Mouse (Mus musculus): Measurements from ENCODE around the gene Adipor1. TPM values are rescaled to one million over a fixed set of nuclear protein-coding genes. Genes with fewer than 3 reads are reported as not detected.

Gene Adipor1
- polyA plus RNA-seq, 1 experiment from 2014 or later, result 140 TPM

DNA sequence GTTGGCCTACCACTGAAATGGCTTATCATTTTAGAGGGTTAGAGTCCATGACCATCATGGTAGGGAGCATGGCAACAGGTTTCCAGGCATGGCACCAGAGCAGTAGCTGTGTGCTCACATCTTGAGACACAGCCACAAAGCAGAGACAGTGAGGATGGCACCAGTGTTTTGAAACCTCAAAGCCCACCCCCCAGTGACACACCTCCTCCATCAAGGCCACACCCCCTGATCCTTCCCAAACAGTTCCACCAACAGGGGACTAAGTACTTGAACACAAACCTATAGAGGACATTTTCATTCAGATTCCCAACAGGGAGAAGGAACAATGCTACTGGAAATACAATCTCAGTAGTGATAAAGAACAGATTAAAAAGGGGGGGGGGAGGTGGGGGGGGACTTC, 30.0 kb upstream of the Adipor1 start:
- H3K27me3 ChIP-seq (ENCODE audit: control insufficient read depth, insufficient read depth, low read length), result no peaks in the 10 kb centered on the region
- no peak for ATAC-seq (ENCODE audit: insufficient number of reproducible peaks, insufficient read depth, low FRiP score, low read depth)
- H3K9ac ChIP-seq (ENCODE audit: low read length), result no peak overlapping the region
- H3K27ac ChIP-seq (replicated peaks in 1 of 2; ENCODE audit: control insufficient read depth in 1 of 2, insufficient read depth in 1 of 2, low read depth in 2 of 2, low read length in 2 of 2), result no peak overlapping the region
- no peaks in the 10 kb centered on the region for H3K36me3 ChIP-seq (ENCODE audit: control insufficient read depth, insufficient read depth, low read length)
- peaks cover 5 to 10% of the 10 kb centered on the region in 2 experiments for H3K4me1 ChIP-seq (ENCODE audit: control insufficient read depth in 2 of 2, insufficient read depth in 2 of 2, low read length in 2 of 2)
- no peak overlapping the region for H3K4me3 ChIP-seq (ENCODE audit: control insufficient read depth in 1 of 2, insufficient read depth in 1 of 2, low read depth in 1 of 2, low read length in 2 of 2)
- no peak overlapping the region for H3K4me2 ChIP-seq (ENCODE audit: low read length)
- H3K9me3 ChIP-seq (ENCODE audit: control insufficient read depth, low read length), result no peaks in the 10 kb centered on the region

DNA sequence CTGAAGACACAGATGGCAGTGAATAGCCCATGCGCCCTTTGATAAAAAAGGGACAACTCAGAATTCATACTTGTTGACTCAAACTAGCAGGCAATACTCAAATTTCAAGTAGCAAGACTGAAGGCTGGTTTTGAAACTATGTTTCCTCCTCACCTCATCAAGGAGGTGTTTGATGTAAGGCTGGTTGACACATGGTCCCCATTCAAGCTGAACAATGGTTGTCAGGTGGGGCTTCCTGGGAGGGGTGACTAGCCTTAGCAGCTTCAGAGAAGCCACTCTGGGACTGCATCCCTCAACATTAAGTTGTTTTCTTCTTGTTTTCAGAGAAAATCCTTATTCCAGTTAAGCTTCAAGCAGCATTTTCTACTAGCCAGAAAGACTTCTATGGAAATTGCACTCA, 29.5 kb upstream of the Adipor1 start, which contains the start of gene 4933406M09Rik:
TSS of gene 4933406M09Rik (plus strand) at position 275 of the 400 bp plus-strand sequence.
- 100% methylated on average over 1 of the region's 1 CpGs for WGBS
- H3K27me3 ChIP-seq (ENCODE audit: control insufficient read depth, insufficient read depth, low read length), result no peaks in the 10 kb centered on the region
- H3K4me1 ChIP-seq (ENCODE audit: control insufficient read depth in 2 of 2, insufficient read depth in 2 of 2, low read length in 2 of 2), result peaks cover 5 to 10% of the 10 kb centered on the region in 2 experiments
- H3K9ac ChIP-seq (ENCODE audit: low read length), result no peak within 1 kb of the TSS
- no peak within 1 kb of the TSS for H3K4me2 ChIP-seq (ENCODE audit: low read length)
- no peaks in the 10 kb centered on the region for H3K9me3 ChIP-seq (ENCODE audit: control insufficient read depth, low read length)
- no peak within 1 kb of the TSS for H3K27ac ChIP-seq (replicated peaks in 1 of 2; ENCODE audit: control insufficient read depth in 1 of 2, insufficient read depth in 1 of 2, low read depth in 2 of 2, low read length in 2 of 2)
- no peaks in the 10 kb centered on the region for H3K36me3 ChIP-seq (ENCODE audit: control insufficient read depth, insufficient read depth, low read length)
- ATAC-seq (ENCODE audit: insufficient number of reproducible peaks, insufficient read depth, low FRiP score, low read depth), result no peak
- H3K4me3 ChIP-seq (ENCODE audit: control insufficient read depth in 1 of 2, insufficient read depth in 1 of 2, low read depth in 1 of 2, low read length in 2 of 2), result no peak within 1 kb of the TSS

DNA sequence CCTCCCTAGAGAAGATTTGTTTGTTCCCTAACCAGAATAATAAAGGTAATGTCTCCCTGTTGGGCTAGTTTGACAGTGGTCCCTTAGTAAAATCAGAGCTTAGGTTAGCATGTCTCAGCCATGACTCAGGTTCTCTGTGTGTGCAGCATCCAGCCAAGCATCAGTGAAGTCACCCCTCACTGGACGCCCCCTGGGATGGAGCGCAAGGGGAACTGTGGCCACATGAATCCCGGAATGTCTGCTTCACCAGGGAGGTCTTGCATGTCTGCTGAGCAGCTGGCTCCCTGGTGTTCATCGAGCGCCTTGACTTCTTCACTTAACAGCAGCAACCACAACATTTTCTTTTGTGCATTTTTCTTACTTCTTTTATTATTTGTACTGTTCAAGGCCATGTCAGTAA, 21.4 kb upstream of the Adipor1 start:
- no peaks in the 10 kb centered on the region for H3K27me3 ChIP-seq (ENCODE audit: control insufficient read depth, insufficient read depth, low read length)
- H3K36me3 ChIP-seq (ENCODE audit: control insufficient read depth, insufficient read depth, low read length), result no peaks in the 10 kb centered on the region
- no peak overlapping the region for H3K9ac ChIP-seq (ENCODE audit: low read length)
- H3K4me1 ChIP-seq (ENCODE audit: control insufficient read depth in 2 of 2, insufficient read depth in 2 of 2, low read length in 2 of 2), result no peaks in the 10 kb centered on the region
- WGBS, result 47% methylated on average over 5 of the region's 5 CpGs
- ATAC-seq (ENCODE audit: insufficient number of reproducible peaks, insufficient read depth, low FRiP score, low read depth), result no peak
- H3K4me3 ChIP-seq (ENCODE audit: control insufficient read depth in 1 of 2, insufficient read depth in 1 of 2, low read depth in 1 of 2, low read length in 2 of 2), result no peak overlapping the region
- no peak overlapping the region for H3K27ac ChIP-seq (replicated peaks in 1 of 2; ENCODE audit: control insufficient read depth in 1 of 2, insufficient read depth in 1 of 2, low read depth in 2 of 2, low read length in 2 of 2)
- H3K9me3 ChIP-seq (ENCODE audit: control insufficient read depth, low read length), result no peaks in the 10 kb centered on the region
- no peak overlapping the region for H3K4me2 ChIP-seq (ENCODE audit: low read length)

DNA sequence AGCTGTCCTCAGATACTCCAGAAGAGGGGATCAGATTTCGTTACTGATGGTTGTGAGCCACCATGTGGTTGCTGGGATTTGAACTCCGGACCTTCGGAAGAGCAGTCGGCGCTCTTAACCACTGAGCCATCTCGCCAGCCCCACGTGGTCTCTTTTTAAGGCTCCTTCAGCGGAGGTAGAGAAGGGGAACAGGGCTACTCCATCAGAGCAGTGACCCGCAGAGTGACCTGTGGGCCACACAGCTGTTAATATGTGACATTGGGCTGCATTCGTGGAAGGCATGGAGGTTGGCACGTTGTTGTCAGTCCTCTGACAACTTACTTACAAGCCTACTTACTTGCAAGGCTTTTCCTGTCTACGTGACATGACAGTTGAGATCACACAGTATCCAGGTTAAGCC, 17.0 kb upstream of the Adipor1 start:
- WGBS, result 88% methylated on average over 12 of the region's 12 CpGs
- no peaks in the 10 kb centered on the region for H3K27me3 ChIP-seq (ENCODE audit: control insufficient read depth, insufficient read depth, low read length)
- no peaks in the 10 kb centered on the region for H3K4me1 ChIP-seq (ENCODE audit: control insufficient read depth in 2 of 2, insufficient read depth in 2 of 2, low read length in 2 of 2)
- no peak overlapping the region for H3K4me2 ChIP-seq (ENCODE audit: low read length)
- H3K9ac ChIP-seq (ENCODE audit: low read length), result no peak overlapping the region
- ATAC-seq (ENCODE audit: insufficient number of reproducible peaks, insufficient read depth, low FRiP score, low read depth), result no peak
- no peaks in the 10 kb centered on the region for H3K36me3 ChIP-seq (ENCODE audit: control insufficient read depth, insufficient read depth, low read length)
- H3K4me3 ChIP-seq (ENCODE audit: control insufficient read depth in 1 of 2, insufficient read depth in 1 of 2, low read depth in 1 of 2, low read length in 2 of 2), result no peak overlapping the region
- no peak overlapping the region for H3K27ac ChIP-seq (replicated peaks in 1 of 2; ENCODE audit: control insufficient read depth in 1 of 2, insufficient read depth in 1 of 2, low read depth in 2 of 2, low read length in 2 of 2)
- H3K9me3 ChIP-seq (ENCODE audit: control insufficient read depth, low read length), result peaks cover 3% of the 10 kb centered on the region; the same call in 1 of the 2 replicates

DNA sequence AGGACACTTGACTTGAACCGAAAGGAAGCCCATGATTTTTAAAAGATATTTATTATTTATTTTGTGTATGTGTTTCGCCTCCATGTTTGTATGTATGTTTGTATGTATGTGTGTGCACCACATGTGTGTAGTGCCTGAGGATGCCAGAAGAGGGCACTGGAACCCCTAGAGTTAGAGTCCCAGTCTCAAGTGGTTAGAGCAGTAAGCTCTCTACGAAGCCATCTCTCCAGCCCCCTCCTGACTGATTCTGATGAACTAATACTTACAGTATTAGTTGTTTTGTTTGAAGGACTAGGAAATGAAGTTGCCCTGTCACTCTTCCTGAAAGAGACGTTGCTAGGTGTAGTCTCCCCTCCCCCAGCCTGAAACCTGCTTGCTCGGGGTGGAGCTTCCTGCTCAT, 15.4 kb upstream of the Adipor1 start:
- WGBS, result 62% methylated on average over 5 of the region's 5 CpGs
- Histone ChIP-seq H3K9me3 (ENCODE audit: control insufficient read depth, low read length) (peaks cover 3% of the 10 kb centered on the region; the same call in 1 of the 2 replicates), H3K9ac (ENCODE audit: low read length) (no peak overlapping the region), H3K27ac (replicated peaks in 1 of 2; ENCODE audit: control insufficient read depth in 1 of 2, insufficient read depth in 1 of 2, low read depth in 2 of 2, low read length in 2 of 2) (no peak overlapping the region), H3K36me3 (ENCODE audit: control insufficient read depth, insufficient read depth, low read length) (no peaks in the 10 kb centered on the region), H3K4me2 (ENCODE audit: low read length) (no peak overlapping the region), H3K27me3 (ENCODE audit: control insufficient read depth, insufficient read depth, low read length) (no peaks in the 10 kb centered on the region), H3K4me1 (ENCODE audit: control insufficient read depth in 2 of 2, insufficient read depth in 2 of 2, low read length in 2 of 2) (no peaks in the 10 kb centered on the region), H3K4me3 (ENCODE audit: control insufficient read depth in 1 of 2, insufficient read depth in 1 of 2, low read depth in 1 of 2, low read length in 2 of 2) (no peak overlapping the region)
- no peak for ATAC-seq (ENCODE audit: insufficient number of reproducible peaks, insufficient read depth, low FRiP score, low read depth)

DNA sequence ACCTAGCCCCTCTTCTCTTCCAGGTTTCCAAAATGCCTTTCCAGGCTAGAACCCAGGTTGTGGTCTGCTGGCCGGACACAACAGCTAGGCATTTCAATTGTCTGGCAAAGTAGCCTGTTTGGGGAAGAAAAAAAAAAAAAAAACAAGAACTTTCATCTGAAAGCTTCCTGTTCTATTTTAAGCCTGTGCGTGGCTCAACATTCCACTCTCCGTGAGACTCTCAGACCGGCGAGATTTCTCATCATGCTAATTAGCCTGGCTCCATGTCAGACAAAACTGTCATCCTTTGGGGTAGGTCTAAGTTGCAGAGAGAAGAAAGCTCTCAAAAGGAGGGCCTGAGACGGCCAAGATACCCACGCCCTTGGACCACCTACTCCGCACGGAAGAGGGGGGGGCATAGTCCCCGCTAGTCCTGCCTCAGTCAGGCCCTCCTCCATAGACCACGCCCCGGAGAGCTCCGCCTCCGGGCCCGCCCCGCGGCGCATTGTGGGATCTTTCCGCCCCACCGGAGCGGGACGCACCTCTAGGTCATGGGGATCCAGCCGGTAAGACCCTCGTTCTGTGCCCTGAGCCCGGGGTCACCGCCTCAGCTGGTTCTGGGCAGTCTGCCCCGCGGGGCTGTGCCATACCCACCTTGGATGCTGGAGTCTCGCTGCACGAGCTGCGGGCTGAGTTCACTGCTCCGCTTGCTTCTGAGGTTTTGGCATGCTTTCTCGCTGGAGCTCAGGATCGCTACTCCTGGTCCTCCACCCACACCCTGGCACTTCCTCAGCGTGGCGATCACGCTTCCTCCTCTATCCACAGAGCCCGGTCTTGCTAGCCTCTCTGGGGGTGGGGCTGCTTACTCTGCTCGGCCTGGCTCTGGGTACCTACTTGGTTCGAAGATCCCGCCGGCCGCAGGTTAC, 9.4 kb upstream of the Adipor1 start, which contains the start of gene Cyb5r1:
TSS of gene Cyb5r1 (plus strand) at position 51 of the 905 bp plus-strand sequence.
- Histone ChIP-seq H3K4me1 (ENCODE audit: control insufficient read depth in 2 of 2, insufficient read depth in 2 of 2, low read length in 2 of 2) (peaks cover 2 to 5% of the 10 kb centered on the region in 2 experiments), H3K27me3 (ENCODE audit: control insufficient read depth, insufficient read depth, low read length) (no peaks in the 10 kb centered on the region), H3K4me2 (ENCODE audit: low read length) (peak within 1 kb of the TSS; percentile 69), H3K27ac (replicated peaks in 1 of 2; ENCODE audit: control insufficient read depth in 1 of 2, insufficient read depth in 1 of 2, low read depth in 2 of 2, low read length in 2 of 2) (peak within 1 kb of the TSS; percentile 11 to 71), H3K9ac (ENCODE audit: low read length) (peak within 1 kb of the TSS; percentile 86), H3K4me3 (ENCODE audit: control insufficient read depth in 1 of 2, insufficient read depth in 1 of 2, low read depth in 1 of 2, low read length in 2 of 2) (peak within 1 kb of the TSS; percentile 65 to 70), H3K36me3 (ENCODE audit: control insufficient read depth, insufficient read depth, low read length) (peaks cover 33% of the 10 kb centered on the region), H3K9me3 (ENCODE audit: control insufficient read depth, low read length) (no peaks in the 10 kb centered on the region)
- under 1% methylated on average over 43 of the region's 43 CpGs for WGBS
- peak; percentile 97 for ATAC-seq (ENCODE audit: insufficient number of reproducible peaks, insufficient read depth, low FRiP score, low read depth)

DNA sequence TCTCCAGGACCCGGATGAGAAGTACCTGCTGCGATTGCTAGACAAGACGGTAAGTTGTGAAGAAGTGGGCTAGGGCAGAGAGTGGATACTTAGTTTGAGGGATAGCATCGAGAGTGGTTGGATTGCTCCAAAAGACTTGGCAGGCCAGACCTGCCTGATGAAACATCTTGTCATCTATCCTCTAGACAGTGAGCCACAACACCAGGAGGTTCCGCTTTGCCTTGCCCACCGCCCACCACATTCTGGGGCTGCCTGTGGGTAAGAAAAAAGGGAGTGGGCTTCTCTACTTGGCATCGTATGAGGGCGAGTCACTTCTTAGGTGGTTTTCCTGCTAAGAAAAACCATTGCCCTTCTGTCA, 8.8 kb upstream of the Adipor1 start:
- Histone ChIP-seq H3K27me3 (ENCODE audit: control insufficient read depth, insufficient read depth, low read length) (no peaks in the 10 kb centered on the region), H3K36me3 (ENCODE audit: control insufficient read depth, insufficient read depth, low read length) (peaks cover 39% of the 10 kb centered on the region), H3K9ac (ENCODE audit: low read length) (peak overlapping the region; percentile 86), H3K27ac (replicated peaks in 1 of 2; ENCODE audit: control insufficient read depth in 1 of 2, insufficient read depth in 1 of 2, low read depth in 2 of 2, low read length in 2 of 2) (peak overlapping the region; percentile 11 to 71; a peak in 1 of 4 replicates), H3K9me3 (ENCODE audit: control insufficient read depth, low read length) (no peaks in the 10 kb centered on the region), H3K4me3 (ENCODE audit: control insufficient read depth in 1 of 2, insufficient read depth in 1 of 2, low read depth in 1 of 2, low read length in 2 of 2) (peak overlapping the region; percentile 65 to 70), H3K4me2 (ENCODE audit: low read length) (peak overlapping the region; percentile 69), H3K4me1 (ENCODE audit: control insufficient read depth in 2 of 2, insufficient read depth in 2 of 2, low read length in 2 of 2) (peaks cover 2 to 5% of the 10 kb centered on the region in 2 experiments)
- ATAC-seq (ENCODE audit: insufficient number of reproducible peaks, insufficient read depth, low FRiP score, low read depth), result no peak
- WGBS, result 25% methylated on average over 8 of the region's 8 CpGs
